Mouse (Mus musculus): ENCODE measurements around the gene Grk5.
"Not testable (repeated sequence)": the region's sequence is repeated elsewhere in the genome, so short reads cannot be mapped to it uniquely, and the experiment has no call there.

Grk5 gene

DNA sequence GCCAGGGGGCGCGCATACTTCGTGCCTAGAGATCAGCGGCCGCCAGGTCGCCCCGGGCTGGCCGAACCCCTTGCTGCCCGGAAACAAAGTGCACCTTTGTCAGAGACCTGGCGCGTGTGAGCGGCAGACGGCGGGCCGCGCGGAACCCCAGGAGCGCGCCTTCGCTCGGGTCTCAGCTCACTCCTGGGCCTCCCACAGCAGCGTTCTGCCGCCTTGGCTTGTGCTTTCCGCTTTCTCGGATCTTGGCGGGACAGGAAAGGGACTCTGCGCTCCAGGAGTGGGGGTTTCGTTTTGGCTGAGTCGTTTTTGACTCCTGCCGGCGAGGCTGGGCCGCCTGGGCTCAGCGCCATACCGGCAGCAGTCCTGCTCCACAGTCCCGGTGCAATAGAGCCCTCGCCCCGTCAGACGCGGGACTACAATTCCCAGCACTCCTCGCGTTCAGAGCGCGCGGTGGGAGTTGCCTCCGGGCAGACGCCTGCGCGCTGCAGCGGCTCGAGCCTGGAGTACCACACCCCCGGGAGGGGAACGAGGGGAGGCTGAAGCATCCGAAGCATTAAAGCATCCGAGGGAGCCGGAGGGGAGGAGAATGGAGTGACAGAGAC, at the start of gene Grk5:
TSS of gene Grk5 (plus strand) at position 36 of the 602 bp plus-strand sequence.
- DNase-seq (ENCODE audit: low spot score): peak; percentile 96

GRCm38 (mm10) chr19:60843324-60843723, 46.2 kb upstream of the Grk5 start:
- no peak for DNase-seq (ENCODE audit: low spot score)

GRCm38 (mm10) chr19:60845731-60846130, 43.8 kb upstream of the Grk5 start:
- DNase-seq (ENCODE audit: low spot score): no peak

- peak; percentile 91 for DNase-seq (ENCODE audit: low spot score)
Observed at GRCm38 (mm10) chr19:60860868-60861700, 28.5 kb upstream of the Grk5 start, which contains the start of gene Sfxn4. Gene Sfxn4 (minus strand): TSS chr19:60861479.

DNA sequence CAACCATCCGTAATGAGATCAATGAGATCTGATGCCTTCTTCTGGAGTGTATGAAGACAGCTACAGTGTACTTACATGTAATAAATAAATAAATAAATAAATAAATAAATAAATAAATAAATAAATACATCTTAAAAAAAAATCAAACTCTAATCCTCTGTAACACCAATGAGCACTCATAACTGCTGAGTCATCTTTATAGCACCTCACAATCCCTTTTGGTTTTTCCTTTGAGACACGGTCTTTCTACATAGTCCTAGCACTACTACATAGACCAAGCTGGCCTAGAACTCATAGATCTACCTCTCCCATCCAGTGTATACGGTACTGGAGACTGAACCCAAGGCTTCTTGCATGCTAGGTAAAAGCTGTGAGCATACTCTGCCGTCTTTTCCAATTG, 23.4 kb upstream of the Grk5 start:
- not testable (repeated sequence) for DNase-seq (ENCODE audit: low spot score)

DNA sequence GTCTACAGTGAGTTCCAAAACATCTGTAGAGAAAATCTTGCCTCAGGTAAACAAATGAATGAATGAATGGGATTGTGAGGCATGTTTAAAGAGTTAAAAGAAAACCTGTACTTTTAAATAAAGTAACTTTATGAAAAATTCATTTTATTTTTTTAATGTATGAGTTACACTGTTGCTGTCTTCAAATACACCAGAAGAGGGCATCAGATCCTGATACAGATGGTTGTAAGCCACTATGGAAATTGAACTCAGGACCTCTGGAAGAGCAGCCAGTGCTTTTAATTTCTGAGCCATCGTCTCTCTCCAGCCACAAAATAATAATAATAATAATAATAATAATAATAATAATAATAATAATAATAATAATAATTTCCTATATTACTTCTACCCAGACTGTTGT, 19.1 kb upstream of the Grk5 start:
- no peak for DNase-seq (ENCODE audit: low spot score)

DNA sequence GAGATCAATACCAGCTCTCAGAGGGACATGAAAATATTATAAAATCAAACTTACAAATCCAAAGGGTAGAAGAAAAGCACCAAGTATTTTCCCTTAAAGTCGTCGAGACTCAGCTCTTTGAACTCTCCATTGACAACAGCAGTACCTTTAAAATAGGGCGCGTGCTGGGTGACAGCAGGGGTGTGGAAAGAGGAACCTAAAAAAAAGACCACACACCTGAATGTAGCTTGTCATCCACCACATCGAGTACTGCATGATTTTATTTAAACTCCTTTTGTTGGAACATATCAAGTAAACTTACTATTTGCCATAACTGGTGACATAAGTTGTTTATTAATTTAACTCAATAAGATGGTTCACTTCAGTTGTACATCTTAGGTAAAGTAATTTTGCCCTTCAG, 18.2 kb upstream of the Grk5 start:
- no peak for DNase-seq (ENCODE audit: low spot score)

DNA sequence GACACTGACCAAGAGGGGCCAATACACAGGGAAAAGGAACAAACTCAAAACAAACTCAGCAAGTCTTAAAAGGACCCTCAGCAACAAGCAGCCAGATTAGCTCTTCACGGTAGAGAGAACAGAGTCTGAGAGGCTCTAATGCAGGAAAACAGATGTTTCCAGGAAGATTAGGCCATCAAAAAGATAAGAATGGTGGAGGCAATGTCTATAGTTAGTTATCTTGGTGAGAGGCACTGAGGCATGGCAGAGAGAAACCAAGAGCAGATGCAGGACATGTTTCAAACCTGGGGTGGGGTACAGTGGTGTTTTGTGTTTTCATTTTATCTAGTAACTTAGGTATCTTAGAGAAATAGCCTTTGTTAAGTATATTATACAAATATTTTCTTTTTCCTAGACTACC, 17.3 kb upstream of the Grk5 start:
- no peak for DNase-seq (ENCODE audit: low spot score)

GRCm38 (mm10) chr19:60873501-60873900, 16.0 kb upstream of the Grk5 start:
- DNase-seq (ENCODE audit: low spot score): peak; percentile 84

DNA sequence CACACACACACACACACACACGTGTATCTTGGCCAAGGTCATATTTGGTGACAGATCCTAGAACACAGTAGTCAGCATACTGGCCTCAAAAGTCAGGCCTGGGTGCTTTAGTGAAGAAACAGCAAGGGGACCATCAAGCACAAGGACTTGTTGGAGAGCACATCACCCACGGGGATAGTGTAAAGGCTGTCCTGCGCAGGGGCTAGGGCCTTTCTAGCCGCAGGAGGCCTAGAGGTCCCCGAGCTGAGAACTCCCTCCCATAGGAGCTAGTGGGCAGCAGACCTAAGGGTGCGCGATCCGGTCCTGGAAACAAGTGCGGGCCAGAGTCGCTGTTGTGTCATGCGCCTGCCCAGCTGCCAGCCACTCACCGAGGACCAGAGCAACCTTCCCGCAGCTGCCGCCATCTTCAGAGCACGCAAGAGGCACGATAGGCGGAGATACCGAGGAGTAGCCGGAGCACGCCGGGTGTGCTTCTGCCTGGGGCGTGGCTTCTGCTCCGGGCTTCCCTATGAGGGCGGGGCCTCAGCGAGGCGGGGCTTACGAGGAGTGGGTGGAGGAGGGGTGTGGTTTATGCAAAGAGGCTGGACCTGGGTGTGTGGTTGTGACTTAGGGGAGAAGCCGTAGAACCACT, 15.4 kb upstream of the Grk5 start, which contains the start of gene Prdx3:
TSS of gene Prdx3 (minus strand) at position 493 of the 631 bp plus-strand sequence.
- peak; percentile 93 for DNase-seq (ENCODE audit: low spot score)

DNA sequence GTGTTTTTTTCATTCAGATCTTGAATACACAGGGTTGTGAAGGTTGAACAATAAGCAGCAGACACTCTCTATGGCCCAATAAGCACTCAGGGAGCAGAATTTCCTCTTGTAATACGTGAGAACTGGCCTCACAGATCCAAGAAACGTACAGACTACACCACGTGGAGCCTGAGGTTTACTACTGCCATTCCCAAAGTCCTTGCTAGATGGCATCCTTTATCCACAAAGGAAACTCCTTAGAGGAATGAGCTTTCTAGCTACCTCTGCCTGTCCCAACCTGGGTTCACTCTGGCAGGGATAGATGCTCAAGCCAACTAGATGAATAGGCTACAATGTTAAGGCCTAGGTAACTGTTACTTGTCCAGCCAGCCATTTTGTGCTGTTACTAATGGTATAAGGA, 6.4 kb upstream of the Grk5 start:
- DNase-seq (ENCODE audit: low spot score): peak; percentile 23

DNA sequence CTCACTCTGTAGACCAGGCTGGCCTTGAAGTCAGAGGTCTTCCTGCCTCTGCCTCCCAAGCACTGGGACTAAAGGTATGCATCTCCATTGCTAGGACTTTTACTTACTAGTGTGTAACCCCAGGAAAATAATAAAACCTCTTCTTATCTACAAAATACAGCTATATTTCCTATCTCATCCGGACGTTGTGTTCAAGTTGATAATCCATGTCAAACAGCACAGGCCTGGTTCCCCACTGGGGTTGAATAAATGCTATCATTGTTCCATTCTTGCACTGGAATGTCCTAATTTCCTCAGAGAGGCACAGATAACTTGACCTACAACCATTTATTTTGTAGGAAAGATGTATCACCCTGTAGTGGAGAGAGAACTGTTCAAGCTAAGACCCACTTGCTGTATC, 1.9 kb upstream of the Grk5 start:
- no peak for DNase-seq (ENCODE audit: low spot score)

DNA sequence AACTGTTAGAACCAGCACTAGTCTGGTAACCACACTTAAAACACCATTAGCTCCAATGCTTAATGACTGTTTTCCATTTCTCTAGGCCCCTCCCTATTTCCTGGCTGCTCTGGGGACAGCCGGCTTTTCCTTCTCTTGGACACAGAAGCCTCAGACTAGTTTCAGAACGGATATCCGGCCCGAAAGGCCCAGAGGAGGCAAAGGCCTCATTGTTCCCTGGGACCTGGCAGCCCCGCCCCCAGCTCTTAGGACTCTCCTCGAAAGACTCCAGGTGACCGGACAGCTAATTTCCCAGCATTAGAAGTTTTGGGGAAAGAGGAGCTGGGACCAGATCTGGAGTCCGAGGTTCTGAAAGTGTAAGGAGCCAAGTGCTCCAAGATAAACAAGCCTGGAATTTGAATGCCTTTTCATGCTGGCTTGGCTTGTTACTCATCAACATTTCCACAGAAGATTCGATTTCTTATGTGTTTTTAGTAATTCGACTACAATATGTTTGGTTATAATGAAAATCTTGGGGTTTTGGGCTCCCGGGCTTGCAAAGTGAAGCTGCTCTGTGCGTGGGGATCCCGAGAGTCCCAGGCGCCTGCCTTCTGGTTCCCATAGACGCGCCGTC, 342 bp upstream of the Grk5 start:
- DNase-seq (ENCODE audit: low spot score): peak; percentile 64

- DNase-seq (ENCODE audit: low spot score): peak; percentile 65
Observed at GRCm38 (mm10) chr19:60890391-60891122, 1.0 kb downstream of the Grk5 start.

GRCm38 (mm10) chr19:60891123-60891470, 1.5 kb downstream of the Grk5 start:
- DNase-seq (ENCODE audit: low spot score): no peak

GRCm38 (mm10) chr19:60891934-60892547, 2.5 kb downstream of the Grk5 start:
- DNase-seq (ENCODE audit: low spot score): peak; percentile 45

GRCm38 (mm10) chr19:60895251-60895880, 5.8 kb downstream of the Grk5 start:
- DNase-seq (ENCODE audit: low spot score): no peak

DNA sequence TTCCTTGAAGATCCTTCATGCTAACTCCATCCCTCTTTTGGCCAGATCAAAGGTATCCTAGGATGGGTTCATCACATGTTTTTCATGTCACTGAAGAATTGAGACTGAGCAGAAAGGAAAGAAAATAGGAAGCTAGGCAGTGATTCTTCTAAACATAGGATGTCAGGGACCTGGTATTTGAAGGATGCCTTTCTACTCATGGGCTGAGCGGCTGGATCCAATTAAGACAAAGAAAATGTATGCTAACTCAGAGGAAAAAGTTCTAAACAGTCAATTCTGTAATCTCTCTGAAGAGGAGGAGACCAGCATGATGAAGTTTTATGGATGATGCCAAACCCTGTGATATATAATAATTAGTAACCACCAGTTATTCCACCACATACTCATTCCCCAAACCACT, 13.6 kb downstream of the Grk5 start:
- DNase-seq (ENCODE audit: low spot score): no peak

- DNase-seq (ENCODE audit: low spot score): no peak
Observed at GRCm38 (mm10) chr19:60903971-60904370, 14.4 kb downstream of the Grk5 start.

DNA sequence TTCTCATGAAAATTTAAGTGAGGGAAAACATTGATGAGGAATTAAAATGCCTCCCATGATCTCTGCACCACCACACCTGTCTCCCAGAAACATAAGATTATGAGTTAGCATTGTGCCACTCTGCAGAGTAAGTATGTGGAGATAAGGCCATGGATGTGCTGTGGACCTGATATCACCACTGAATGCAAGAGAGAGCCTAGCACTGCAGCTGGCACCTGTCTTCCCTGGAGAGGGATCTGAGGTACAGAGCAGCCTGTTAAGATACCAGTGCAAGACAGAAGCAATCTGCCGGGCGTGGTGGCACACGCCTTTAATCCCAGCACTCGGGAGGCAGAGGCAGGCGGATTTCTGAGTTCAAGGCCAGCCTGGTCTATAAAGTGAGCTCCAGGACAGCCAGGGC, 15.9 kb downstream of the Grk5 start:
- DNase-seq (ENCODE audit: low spot score): no peak

DNA sequence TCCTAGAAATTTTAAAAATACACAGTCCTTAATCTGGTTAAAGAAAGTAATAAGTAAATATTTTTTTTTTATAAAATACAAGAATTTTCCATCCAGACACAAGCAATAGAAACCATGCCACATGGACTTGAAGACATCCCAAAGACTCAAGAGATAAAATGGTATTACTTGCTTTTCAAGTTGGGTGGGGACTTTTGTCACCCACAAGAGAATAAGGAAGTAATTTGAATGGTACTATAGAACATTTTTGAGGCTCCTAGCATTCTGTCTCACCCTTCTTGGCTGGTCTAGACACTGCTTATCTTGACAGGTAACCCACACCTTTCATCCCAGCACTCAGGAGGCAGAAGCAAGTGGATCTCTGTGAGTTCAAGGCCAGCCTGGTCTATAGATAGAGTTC, 20.8 kb downstream of the Grk5 start:
- no peak for DNase-seq (ENCODE audit: low spot score)

Data from testis, postnatal 14 days (tissue).